Mouse (Mus musculus): ENCODE data around the gene Cideb. TPM values are rescaled to one million over a fixed set of nuclear protein-coding genes. Genes with fewer than 3 reads are reported as not detected.

Cideb gene
- total RNA-seq (2023): under 1 TPM; 0.33 to 0.57 TPM

GRCm38 (mm10) chr14:55758363-55758784 is at the start of gene Cideb:
Gene Cideb, minus strand, starts transcription at chr14:55758458.

GRCm38 (mm10) chr14:55788256-55789050 is 30.2 kb upstream of the Cideb start, which contains the start of gene Ripk3:
Gene Ripk3, minus strand, starts transcription at chr14:55788865.

GRCm38 (mm10) chr14:55783958-55784235 is 25.6 kb upstream of the Cideb start, which contains the start of gene Adcy4:
Gene Adcy4, minus strand, starts transcription at chr14:55784095.

GRCm38 (mm10) chr14:55765696-55766095 is 7.4 kb upstream of the Cideb start, which contains the start of gene Ltb4r1:
Gene Ltb4r1, plus strand, starts transcription at chr14:55765962.

GRCm38 (mm10) chr14:55761163-55761562 is 2.9 kb upstream of the Cideb start, which contains the start of gene Ltb4r2:
Gene Ltb4r2, plus strand, starts transcription at chr14:55761428.

GRCm38 (mm10) chr14:55745180-55745860 is 12.9 kb downstream of the Cideb start, which contains the start of the genes Dhrs1 and Nop9:
Gene Dhrs1, minus strand, starts transcription at chr14:55745690.
Gene Nop9, plus strand, starts transcription at chr14:55745693.

GRCm38 (mm10) chr14:55721700-55722437 is 36.4 kb downstream of the Cideb start, which contains the start of gene Rabggta:
Gene Rabggta, minus strand, starts transcription at chr14:55722263.

GRCm38 (mm10) chr14:55713729-55714122 is 44.5 kb downstream of the Cideb start, which contains the start of gene Tgm1:
Gene Tgm1, minus strand, starts transcription at chr14:55713926.

Other genes with a start within 250 kb of the Cideb start
- not detected for gene Cpne6, start 248.0 kb downstream of the Cideb start, total RNA-seq (2023)
- not detected for gene Nrl, start 233.5 kb downstream of the Cideb start, total RNA-seq (2023)
- gene Pck2, start 218.2 kb downstream of the Cideb start, total RNA-seq (2023): 10 to 100 TPM; 28.8 to 36.8 TPM
- 10 to 100 TPM; 48.3 to 50.3 TPM for gene Dcaf11, start 198.5 kb downstream of the Cideb start, total RNA-seq (2023)
- 10 to 100 TPM in 1 of 2 experiments, 1 to 10 TPM in 1; 8.6 to 10.4 TPM for gene A730061H03Rik, start 198.1 kb downstream of the Cideb start, total RNA-seq (2023)
- not detected for gene Fitm1, start 182.8 kb downstream of the Cideb start, total RNA-seq (2023)
- gene Psme1, start 180.3 kb downstream of the Cideb start, total RNA-seq (2023): 100 to 1,000 TPM; 144 to 155 TPM
- gene Emc9, start 173.2 kb downstream of the Cideb start, total RNA-seq (2023): 1 to 10 TPM; 4.9 to 6.6 TPM
- 100 to 1,000 TPM; 191 to 193 TPM for gene Psme2, start 167.3 kb downstream of the Cideb start, total RNA-seq (2023)
- 10 to 100 TPM; 51.6 to 55.7 TPM for gene Rnf31, start 166.8 kb downstream of the Cideb start, total RNA-seq (2023)
- 10 to 100 TPM; 41.1 to 56.8 TPM for gene Irf9, start 154.9 kb downstream of the Cideb start, total RNA-seq (2023)
- gene Rec8, start 140.4 kb downstream of the Cideb start, total RNA-seq (2023): 1 to 10 TPM; 1.2 to 3.1 TPM
- gene Ipo4, start 122.5 kb downstream of the Cideb start, total RNA-seq (2023): 10 to 100 TPM; 12.2 to 12.4 TPM
- 1 to 10 TPM in 1 of 2 experiments, under 1 TPM in 1; 0.31 to 1.2 TPM for gene Gm49378, start 120.6 kb downstream of the Cideb start, total RNA-seq (2023)
- 10 to 100 TPM; 34.3 to 37.8 TPM for gene Tm9sf1, start 114.7 kb downstream of the Cideb start, total RNA-seq (2023)
- 1 to 10 TPM; 2.0 to 3.4 TPM for gene Tssk4, start 108.3 kb downstream of the Cideb start, total RNA-seq (2023)
- gene Mdp1, start 98.0 kb downstream of the Cideb start, total RNA-seq (2023): 10 to 100 TPM; 15.9 TPM
- 10 to 100 TPM; 14.6 to 15.9 TPM for gene Gmpr2, start 86.5 kb downstream of the Cideb start, total RNA-seq (2023)
- 100 to 1,000 TPM; 178 to 185 TPM for gene Nedd8, start 86.3 kb downstream of the Cideb start, total RNA-seq (2023)
- gene Tinf2, start 76.6 kb downstream of the Cideb start, total RNA-seq (2023): 10 to 100 TPM; 60.2 to 61.1 TPM
- gene Tgm1, start 44.5 kb downstream of the Cideb start, total RNA-seq (2023): 1 to 10 TPM; 1.3 to 2.2 TPM
- 10 to 100 TPM; 21.0 to 23.4 TPM for gene Rabggta, start 36.2 kb downstream of the Cideb start, total RNA-seq (2023)
- gene Dhrs1, start 12.8 kb downstream of the Cideb start, total RNA-seq (2023): 10 to 100 TPM; 57.3 to 62.3 TPM
- 10 to 100 TPM; 14.8 to 20.7 TPM for gene Nop9, start 12.8 kb downstream of the Cideb start, total RNA-seq (2023)
- under 1 TPM; 0.55 to 0.61 TPM for gene Ltb4r2, start 3.0 kb upstream of the Cideb start, total RNA-seq (2023)
- 100 to 1,000 TPM; 205 to 213 TPM for gene Ltb4r1, start 7.5 kb upstream of the Cideb start, total RNA-seq (2023)
- under 1 TPM; 0.29 to 0.77 TPM for gene Adcy4, start 25.6 kb upstream of the Cideb start, total RNA-seq (2023)
- 10 to 100 TPM; 32.4 to 37.6 TPM for gene Ripk3, start 30.4 kb upstream of the Cideb start, total RNA-seq (2023)
- gene Nfatc4, start 64.7 kb upstream of the Cideb start, total RNA-seq (2023): not detected
- 1 to 10 TPM; 2.9 to 4.2 TPM for gene Nynrin, start 95.6 kb upstream of the Cideb start, total RNA-seq (2023)
- 1 to 10 TPM in 1 of 2 experiments, under 1 TPM in 1; 0.53 to 1.3 TPM for gene Cbln3, start 125.9 kb upstream of the Cideb start, total RNA-seq (2023)
- 10 to 100 TPM; 62.4 to 74.0 TPM for gene Khnyn, start 126.5 kb upstream of the Cideb start, total RNA-seq (2023)
- gene Sdr39u1, start 141.8 kb upstream of the Cideb start, total RNA-seq (2023): 1 to 10 TPM; 1.9 to 2.5 TPM
- gene Cma1, start 186.2 kb upstream of the Cideb start, total RNA-seq (2023): not detected
- gene Cma2, start 192.5 kb upstream of the Cideb start, total RNA-seq (2023): not detected

Data from neutrophil, adult 83 days (primary cell).